Mouse (Mus musculus) kidney, postnatal 4 days (tissue): ENCODE measurements at regions not wholly inside any gene's neighbourhood (a gene's known extent, or its start where the extent isn't known, plus 50 kb on each side); places are given as distances from the start of the nearest gene placed in this dataset.

Experiments used
- DNase-seq, 2 experiments: peaks; one replicate each; pipeline ENCODE4 v3.0.0; 2021; ENCODE audit warnings: mixed read lengths in 2 of 2

GRCm38 (mm10) chr9:117863944-117864343 lies 176.4 kb upstream of the Azi2 start:
- DNase-seq, result peak in 1 of 2 experiments; percentile 7

GRCm38 (mm10) chr9:117863318-117863717 lies 177.0 kb upstream of the Azi2 start:
- no peak for DNase-seq

- peak; percentile 16 to 41 for DNase-seq
Measured at GRCm38 (mm10) chr9:117859580-117860045, 180.7 kb upstream of the Azi2 start.

GRCm38 (mm10) chr9:117843531-117843930 lies 196.8 kb upstream of the Azi2 start:
- DNase-seq, result no peak

- no peak for DNase-seq
Measured at GRCm38 (mm10) chr9:117836696-117837380, 203.5 kb upstream of the Azi2 start.

GRCm38 (mm10) chr9:117833586-117833985 lies 203.9 kb upstream of the Rbms3 start:
- DNase-seq, result no peak

- DNase-seq, result no peak
Measured at GRCm38 (mm10) chr9:117814661-117815060, 184.9 kb upstream of the Rbms3 start.

GRCm38 (mm10) chr9:117813216-117813615 lies 183.5 kb upstream of the Rbms3 start:
- peak in 1 of 2 experiments; percentile 8 for DNase-seq

GRCm38 (mm10) chr9:117805812-117806211 lies 176.1 kb upstream of the Rbms3 start:
- DNase-seq, result peak in 1 of 2 experiments; percentile 7

GRCm38 (mm10) chr9:117784186-117784591 lies 154.5 kb upstream of the Rbms3 start:
- peak in 1 of 2 experiments; percentile 4 for DNase-seq

- no peak for DNase-seq
Measured at GRCm38 (mm10) chr9:117754651-117755050, 124.9 kb upstream of the Rbms3 start.

GRCm38 (mm10) chr9:117753466-117753865 lies 123.8 kb upstream of the Rbms3 start:
- DNase-seq, result no peak

- DNase-seq, result no peak
Measured at GRCm38 (mm10) chr9:117744906-117745305, 115.2 kb upstream of the Rbms3 start.

- no peak for DNase-seq
Measured at GRCm38 (mm10) chr9:117729366-117729765, 99.7 kb upstream of the Rbms3 start.

- DNase-seq, result peak; percentile 27 to 39
Measured at GRCm38 (mm10) chr9:117720161-117720598, 90.5 kb upstream of the Rbms3 start.

GRCm38 (mm10) chr9:117717346-117717745 lies 87.6 kb upstream of the Rbms3 start:
- no peak for DNase-seq

GRCm38 (mm10) chr9:117716476-117716875 lies 86.8 kb upstream of the Rbms3 start:
- no peak for DNase-seq

- DNase-seq, result no peak
Measured at GRCm38 (mm10) chr9:117714741-117715675, 85.3 kb upstream of the Rbms3 start.

- DNase-seq, result no peak
Measured at GRCm38 (mm10) chr9:117713121-117713520, 83.4 kb upstream of the Rbms3 start.

- DNase-seq, result no peak
Measured at GRCm38 (mm10) chr9:117711793-117712192, 82.1 kb upstream of the Rbms3 start.

- DNase-seq, result no peak
Measured at GRCm38 (mm10) chr9:117710966-117711365, 81.3 kb upstream of the Rbms3 start.

- no peak for DNase-seq
Measured at GRCm38 (mm10) chr9:117709677-117710076, 80.0 kb upstream of the Rbms3 start.

- no peak for DNase-seq
Measured at GRCm38 (mm10) chr9:117693001-117693400, 63.3 kb upstream of the Rbms3 start.

- no peak for DNase-seq
Measured at GRCm38 (mm10) chr9:117692486-117692885, 62.8 kb upstream of the Rbms3 start.
